Comparison of ENCODE assay signal across 22 mouse cellular contexts in genomic region chr1:62956526-62956925, GRCm38 (mm10).
DNase-seq lines count a peak whose midpoint lies in the region; ATAC-seq lines count a peak whose summit lies in the region.
"Had no signal": no experiment of that assay in that cellular context is flagged by ENCODE, and none has a peak within 500 bp of the region (broad histone marks: within the 10 kb centered on the region; RNA-seq: fewer than 3 reads in every experiment).

No protein-coding gene starts in this region.

- DNase-seq in heart, adult 11 months, result peak; percentile 62
- DNase-seq in heart, adult 8-10 months (ENCODE audit: low spot score), result no peak
- no peak for DNase-seq in lung, postnatal 14 days
- DNase-seq in lung, postnatal 25 days (ENCODE audit: low spot score), result peak; percentile 34
- no peak for DNase-seq in thymus, postnatal 25 days
- DNase-seq: adrenal gland, postnatal 36 days; cerebellum, adult 11 months; cerebellum, adult 2 months; cerebellum, adult 9-11 months; cerebellum, postnatal 25 days; forebrain, postnatal 0 days; gastrocnemius, adult 2 months; gastrocnemius, postnatal 14 days had no signal

- no peak overlapping the region for H3K9ac ChIP-seq in lung, embryonic 15.5 days
- H3K9ac ChIP-seq: embryonic facial prominence, embryonic 12.5 days; embryonic facial prominence, embryonic 15.5 days; forebrain, postnatal 0 days; heart, embryonic 13.5 days; hindbrain, embryonic 14.5 days had no signal

- H3K9me3 ChIP-seq in lung, embryonic 15.5 days, result no peaks in the 10 kb centered on the region
- H3K9me3 ChIP-seq: embryonic facial prominence, embryonic 12.5 days; embryonic facial prominence, embryonic 15.5 days; heart, embryonic 10.5 days; heart, embryonic 13.5 days had no signal

- peaks cover 11% of the 10 kb centered on the region for H3K4me1 ChIP-seq in lung, embryonic 15.5 days
- H3K4me1 ChIP-seq: embryonic facial prominence, embryonic 12.5 days had no signal

- H3K4me2 ChIP-seq in lung, embryonic 15.5 days, result no peak overlapping the region
- H3K4me2 ChIP-seq: embryonic facial prominence, embryonic 12.5 days; embryonic facial prominence, embryonic 15.5 days; heart, embryonic 13.5 days; hindbrain, embryonic 14.5 days had no signal

- no peak overlapping the region for H3K4me3 ChIP-seq in lung, embryonic 15.5 days
- H3K4me3 ChIP-seq: embryonic facial prominence, embryonic 12.5 days; embryonic facial prominence, embryonic 15.5 days; gastrocnemius, adult 2 months; heart, embryonic 10.5 days; heart, embryonic 13.5 days had no signal

- no peaks in the 10 kb centered on the region for H3K36me3 ChIP-seq in lung, embryonic 15.5 days
- H3K36me3 ChIP-seq: embryonic facial prominence, embryonic 12.5 days; embryonic facial prominence, embryonic 15.5 days; heart, embryonic 10.5 days; heart, embryonic 13.5 days had no signal

- ATAC-seq in lung, embryonic 15.5 days (ENCODE audit: borderline replicate concordance, extremely low read depth, low FRiP score, low TSS enrichment), result peak; percentile 80
- no peak for ATAC-seq in cerebellum, adult (ENCODE audit: insufficient number of reproducible peaks, low FRiP score, low TSS enrichment)
- ATAC-seq: activated CD4-positive, CD25-positive, alpha-beta regulatory T cell, adult 4 months; forebrain, embryonic 14.5 days; forebrain, postnatal 0 days had no signal

- 45% methylated on average over 5 of the region's 5 CpGs for WGBS in lung, embryonic 15.5 days

- H3K27ac ChIP-seq in lung, embryonic 15.5 days, result peak overlapping the region; percentile 81
- H3K27ac ChIP-seq: embryonic facial prominence, embryonic 12.5 days; embryonic facial prominence, embryonic 15.5 days; gastrocnemius, adult 2 months; heart, embryonic 10.5 days; heart, embryonic 13.5 days; hindbrain, embryonic 14.5 days had no signal

- no peaks in the 10 kb centered on the region for H3K27me3 ChIP-seq in lung, embryonic 15.5 days
- H3K27me3 ChIP-seq: embryonic facial prominence, embryonic 12.5 days; embryonic facial prominence, embryonic 15.5 days; heart, embryonic 13.5 days had no signal

Comparison
In these comparisons a context has a peak if more than half of its experiments do, and no peak if none do; other contexts are left out.
1. DNase-seq: peak in heart, adult 11 months (single experiment) and lung, postnatal 25 days (single experiment); none in heart, adult 8-10 months (single experiment), lung, postnatal 14 days (single experiment) and thymus, postnatal 25 days (single experiment).